Comparison of ENCODE assay signal across 8 mouse cellular contexts in the genomic region with DNA sequence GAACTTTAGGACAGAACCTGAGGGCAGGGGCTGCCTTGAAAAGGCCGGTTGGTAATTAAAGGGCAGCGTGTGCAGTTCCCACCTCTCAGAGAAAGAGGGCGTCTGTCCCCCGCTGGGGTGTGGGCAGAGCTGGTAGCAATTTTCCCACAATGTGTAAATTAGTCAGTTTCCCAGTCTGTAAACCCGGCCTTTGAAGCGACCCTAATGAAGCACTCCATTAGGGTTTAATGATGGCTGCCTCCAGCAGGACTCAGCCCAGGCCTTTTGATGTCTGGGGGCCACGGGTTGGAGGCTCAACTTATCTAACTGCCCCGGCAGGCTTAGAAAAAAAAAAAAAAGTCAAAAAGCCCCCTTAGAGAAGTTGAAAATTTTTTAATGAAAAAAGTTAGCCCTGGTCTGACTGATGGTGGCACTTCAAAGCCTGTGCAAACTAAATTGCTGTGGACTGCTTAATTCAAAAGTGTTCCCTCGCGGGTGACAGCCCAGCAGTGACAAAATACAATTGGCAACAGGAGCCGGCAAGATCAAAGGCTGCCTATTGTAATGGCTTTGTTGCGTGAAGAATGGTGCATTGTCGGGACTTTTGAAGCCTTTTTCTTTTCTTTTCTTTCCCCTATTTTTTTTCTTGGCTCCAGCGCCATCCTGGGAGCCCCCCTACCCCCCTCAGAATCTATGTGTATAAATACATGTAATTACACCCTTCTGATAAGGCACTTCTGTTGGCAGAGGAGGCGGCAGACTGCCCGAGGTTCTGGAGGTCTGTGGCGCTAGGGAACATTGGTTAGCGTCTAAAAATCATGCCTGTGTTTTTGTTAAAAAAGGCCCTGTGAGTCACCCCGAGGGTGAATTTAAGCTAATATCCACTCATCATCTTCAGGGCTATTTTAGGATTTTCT.
A peak's percentile ranks its signal among the peaks of the same experiment; 100 is the strongest.
DNase-seq lines count a peak whose midpoint lies in the region; TF ChIP-seq lines count a peak whose summit lies in the region.

No protein-coding gene starts in this region.

- no peaks in the 10 kb centered on the region for H3K4me1 ChIP-seq in kidney, adult 2 months (ENCODE audit: control insufficient read depth, insufficient read depth, low read length)
- peaks cover 73% of the 10 kb centered on the region for H3K4me1 ChIP-seq in forebrain, embryonic 10.5 days

- no peaks in the 10 kb centered on the region for H3K27me3 ChIP-seq in kidney, adult 2 months (replicated peaks; ENCODE audit: control insufficient read depth, insufficient read depth, low read length)
- peaks cover 99% of the 10 kb centered on the region for H3K27me3 ChIP-seq in forebrain, embryonic 10.5 days (ENCODE audit: poor library complexity, severe bottlenecking)

- no peak overlapping the region for H3K4me3 ChIP-seq in kidney, adult 2 months (ENCODE audit: insufficient read depth, low read depth, low read length)
- H3K4me3 ChIP-seq in forebrain, embryonic 10.5 days, result no peak overlapping the region

- DNase-seq in kidney, adult 2 months, result no peak
- no peak for DNase-seq in kidney, postnatal 36 days
- peak; percentile 26 for DNase-seq in R1 (ENCODE audit: low read depth, low spot score)
- peak; percentile 77 for DNase-seq in forebrain, embryonic 10.5 days (ENCODE audit: extremely low spot score, low spot score)
- peak; percentile 81 for DNase-seq in mesoderm, embryonic 11.5 days (ENCODE audit: low read depth, low spot score)
- DNase-seq in c-Kit-positive CD71-positive TER-119-positive erythroid progenitor cells, embryonic 14.5 days (ENCODE audit: low spot score), result no peak
- DNase-seq in adrenal gland, postnatal 10 days, result no peak
- no peak for DNase-seq in lung, postnatal 4 days

- H3K27ac ChIP-seq in kidney, adult 2 months (ENCODE audit: insufficient read depth, low read depth, low read length), result no peak overlapping the region
- 0 out of 2 replicates have a peak overlapping the region, but pooled peaks have one; percentile 22 for H3K27ac ChIP-seq in forebrain, embryonic 10.5 days

- H3K9me3 ChIP-seq in forebrain, embryonic 10.5 days, result no peaks in the 10 kb centered on the region

- 0 out of 2 replicates have a peak, but pooled peaks have one; percentile 13 for TF ChIP-seq CTCF in kidney, adult 2 months (conservative IDR thresholded peaks at IDR 0.05; ENCODE audit: insufficient read depth, insufficient read length, low read depth, low read length)

- TF ChIP-seq POLR2A in kidney, adult 2 months (IDR thresholded peaks at IDR 0.05; ENCODE audit: low read depth, low read length), result no peak

- H3K36me3 ChIP-seq in kidney, adult 2 months (ENCODE audit: control insufficient read depth, insufficient read depth, low read length), result no peaks in the 10 kb centered on the region
- H3K36me3 ChIP-seq in forebrain, embryonic 10.5 days (replicated peaks), result no peaks in the 10 kb centered on the region

- WGBS in kidney, adult 2 months, result 20% methylated on average over 19 of the region's 19 CpGs
- 1% methylated on average over 19 of the region's 19 CpGs for WGBS in forebrain, embryonic 10.5 days

Comparison
In these comparisons a context has a peak if more than half of its experiments do, and no peak if none do; other contexts are left out.
1. DNase-seq: peak in R1 (single experiment), forebrain, embryonic 10.5 days (single experiment) and mesoderm, embryonic 11.5 days (single experiment); none in kidney, adult 2 months (single experiment), kidney, postnatal 36 days (0 of 2), c-Kit-positive CD71-positive TER-119-positive erythroid progenitor cells, embryonic 14.5 days (single experiment), adrenal gland, postnatal 10 days (single experiment) and lung, postnatal 4 days (0 of 2).